Mouse (Mus musculus): Measurements from ENCODE around the gene Castor1. TPM values are rescaled to one million over a fixed set of nuclear protein-coding genes. Genes with fewer than 3 reads are reported as not detected.

The Castor1 gene
- polyA plus RNA-seq, 1 experiment from 2014 or later: 1.7 TPM

- Histone ChIP-seq H3K36me3 (ENCODE audit: control insufficient read depth, insufficient read depth) (no peaks in the 10 kb centered on the region), H3K4me1 (ENCODE audit: control insufficient read depth, low read depth, low read length) (peaks cover 32% of the 10 kb centered on the region), H3K27me3 (ENCODE audit: control insufficient read depth, insufficient read depth, low read depth, low read length) (no peaks in the 10 kb centered on the region), H3K4me2 (ENCODE audit: low read depth, low read length) (peak within 1 kb of the TSS; percentile 47), H3K27ac (ENCODE audit: low read length) (peak within 1 kb of the TSS; percentile 39; the same call in 1 of the 2 replicates), H3K9ac (ENCODE audit: low read depth, low read length) (no peak within 1 kb of the TSS), H3K4me3 (ENCODE audit: low read depth, low read length) (peak within 1 kb of the TSS; percentile 43), H3K9me3 (replicated peaks; ENCODE audit: control insufficient read depth, low read length) (no peaks in the 10 kb centered on the region)
- ATAC-seq (ENCODE audit: low read depth): peak; percentile 51
- 38% methylated on average over 16 of the region's 16 CpGs for WGBS (ENCODE audit: insufficient replicate concordance)
Measured at GRCm38 (mm10) chr11:4235665-4236545, 17.9 kb downstream of the Castor1 start, which contains the start of gene Osm. Gene Osm, plus strand, starts transcription at chr11:4236420.

DNA sequence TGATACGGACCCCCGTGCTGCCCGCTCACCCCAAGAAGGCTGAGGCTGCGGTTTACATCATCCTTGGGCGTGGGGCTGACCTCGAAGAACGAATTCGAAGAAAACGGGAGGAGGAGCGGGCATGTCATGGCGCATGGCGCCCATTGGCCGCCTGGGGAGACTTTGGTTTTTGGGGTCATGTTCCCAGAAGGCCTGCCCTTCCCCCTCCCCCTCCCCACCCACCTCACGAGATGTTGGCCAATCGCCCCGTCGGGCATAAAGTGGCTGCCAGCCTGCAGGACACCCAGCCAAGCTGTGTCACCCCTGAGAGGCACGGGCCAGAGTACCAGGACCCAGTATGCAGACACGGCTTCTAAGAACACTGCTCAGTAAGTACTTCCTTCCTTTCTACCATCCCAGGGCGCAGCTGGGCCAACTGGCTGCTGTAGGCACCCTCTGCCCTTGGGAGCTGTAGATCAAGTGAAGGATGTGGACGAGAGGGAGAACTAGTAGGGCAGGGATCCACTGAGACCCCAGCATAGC is 18.6 kb downstream of the Castor1 start:
- no peak for ATAC-seq (ENCODE audit: low read depth)
- peak overlapping the region; percentile 39; the same call in 1 of the 2 replicates for H3K27ac ChIP-seq (ENCODE audit: low read length)
- H3K9ac ChIP-seq (ENCODE audit: low read depth, low read length): no peak overlapping the region
- H3K9me3 ChIP-seq (replicated peaks; ENCODE audit: control insufficient read depth, low read length): no peaks in the 10 kb centered on the region
- 62% methylated on average over 21 of the region's 21 CpGs for WGBS (ENCODE audit: insufficient replicate concordance)
- no peaks in the 10 kb centered on the region for H3K27me3 ChIP-seq (ENCODE audit: control insufficient read depth, insufficient read depth, low read depth, low read length)
- peaks cover 32% of the 10 kb centered on the region for H3K4me1 ChIP-seq (ENCODE audit: control insufficient read depth, low read depth, low read length)
- H3K4me3 ChIP-seq (ENCODE audit: low read depth, low read length): peak overlapping the region; percentile 43
- H3K36me3 ChIP-seq (ENCODE audit: control insufficient read depth, insufficient read depth): no peaks in the 10 kb centered on the region
- peak overlapping the region; percentile 47 for H3K4me2 ChIP-seq (ENCODE audit: low read depth, low read length)

GRCm38 (mm10) chr11:4237389-4237912 is 19.4 kb downstream of the Castor1 start:
- peak; percentile 14 for ATAC-seq (ENCODE audit: low read depth)
- no peak overlapping the region for H3K9ac ChIP-seq (ENCODE audit: low read depth, low read length)
- peaks cover 31% of the 10 kb centered on the region for H3K4me1 ChIP-seq (ENCODE audit: control insufficient read depth, low read depth, low read length)

DNA sequence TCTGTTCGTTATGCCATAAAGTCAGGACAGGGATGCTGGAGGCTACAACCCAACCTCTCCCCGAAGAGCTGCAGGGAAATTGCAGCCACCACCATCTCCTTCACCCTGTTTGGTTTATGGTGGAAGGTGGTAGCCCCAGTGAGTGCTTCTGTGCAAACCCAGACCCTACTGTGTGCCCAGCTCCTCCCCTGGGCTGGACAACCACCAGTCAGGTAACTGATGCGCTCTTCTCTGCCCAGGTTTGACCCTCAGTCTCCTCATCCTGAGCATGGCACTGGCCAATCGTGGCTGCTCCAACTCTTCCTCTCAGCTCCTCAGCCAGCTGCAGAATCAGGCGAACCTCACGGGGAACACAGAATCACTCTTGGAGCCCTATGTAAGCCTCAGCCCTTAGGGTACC is 20.1 kb downstream of the Castor1 start:
- peak overlapping the region; percentile 34; the same call in 1 of the 2 replicates for H3K27ac ChIP-seq (ENCODE audit: low read length)
- H3K9ac ChIP-seq (ENCODE audit: low read depth, low read length): no peak overlapping the region
- no peaks in the 10 kb centered on the region for H3K27me3 ChIP-seq (ENCODE audit: control insufficient read depth, insufficient read depth, low read depth, low read length)
- no peak overlapping the region for H3K4me3 ChIP-seq (ENCODE audit: low read depth, low read length)
- WGBS (ENCODE audit: insufficient replicate concordance): 76% methylated on average over 6 of the region's 6 CpGs
- no peaks in the 10 kb centered on the region for H3K36me3 ChIP-seq (ENCODE audit: control insufficient read depth, insufficient read depth)
- no peaks in the 10 kb centered on the region for H3K9me3 ChIP-seq (replicated peaks; ENCODE audit: control insufficient read depth, low read length)
- no peak for ATAC-seq (ENCODE audit: low read depth)
- peaks cover 26% of the 10 kb centered on the region for H3K4me1 ChIP-seq (ENCODE audit: control insufficient read depth, low read depth, low read length)
- 0 out of 2 replicates have a peak overlapping the region, but pooled peaks have one; percentile 47 for H3K4me2 ChIP-seq (ENCODE audit: low read depth, low read length)

More at GRCm38 (mm10) chr11:4237389-4237912, 19.4 kb downstream of the Castor1 start:
- Histone ChIP-seq H3K4me2 (ENCODE audit: low read depth, low read length) (peak overlapping the region; percentile 47), H3K27me3 (ENCODE audit: control insufficient read depth, insufficient read depth, low read depth, low read length) (no peaks in the 10 kb centered on the region), H3K36me3 (ENCODE audit: control insufficient read depth, insufficient read depth) (no peaks in the 10 kb centered on the region), H3K27ac (ENCODE audit: low read length) (peak overlapping the region; percentile 34; the same call in 1 of the 2 replicates), H3K4me3 (ENCODE audit: low read depth, low read length) (peak overlapping the region; percentile 43), H3K9me3 (replicated peaks; ENCODE audit: control insufficient read depth, low read length) (no peaks in the 10 kb centered on the region)
- 27% methylated on average over 18 of the region's 18 CpGs for WGBS (ENCODE audit: insufficient replicate concordance)

- WGBS (ENCODE audit: insufficient replicate concordance): 87% methylated on average over 23 of the region's 23 CpGs
- H3K4me2 ChIP-seq (ENCODE audit: low read depth, low read length): no peak overlapping the region
Measured at GRCm38 (mm10) chr11:4239691-4240090, 21.7 kb downstream of the Castor1 start.

GRCm38 (mm10) chr11:4240151-4240550 is 22.1 kb downstream of the Castor1 start:
- Histone ChIP-seq H3K9ac (ENCODE audit: low read depth, low read length) (no peak overlapping the region), H3K27ac (ENCODE audit: low read length) (no peak overlapping the region), H3K4me2 (ENCODE audit: low read depth, low read length) (no peak overlapping the region)

More at GRCm38 (mm10) chr11:4239691-4240090, 21.7 kb downstream of the Castor1 start:
- Histone ChIP-seq H3K27me3 (ENCODE audit: control insufficient read depth, insufficient read depth, low read depth, low read length) (no peaks in the 10 kb centered on the region), H3K9me3 (replicated peaks; ENCODE audit: control insufficient read depth, low read length) (no peaks in the 10 kb centered on the region), H3K4me3 (ENCODE audit: low read depth, low read length) (no peak overlapping the region), H3K4me1 (ENCODE audit: control insufficient read depth, low read depth, low read length) (peaks cover 27% of the 10 kb centered on the region), H3K9ac (ENCODE audit: low read depth, low read length) (no peak overlapping the region), H3K36me3 (ENCODE audit: control insufficient read depth, insufficient read depth) (no peaks in the 10 kb centered on the region), H3K27ac (ENCODE audit: low read length) (no peak overlapping the region)
- no peak for ATAC-seq (ENCODE audit: low read depth)

DNA sequence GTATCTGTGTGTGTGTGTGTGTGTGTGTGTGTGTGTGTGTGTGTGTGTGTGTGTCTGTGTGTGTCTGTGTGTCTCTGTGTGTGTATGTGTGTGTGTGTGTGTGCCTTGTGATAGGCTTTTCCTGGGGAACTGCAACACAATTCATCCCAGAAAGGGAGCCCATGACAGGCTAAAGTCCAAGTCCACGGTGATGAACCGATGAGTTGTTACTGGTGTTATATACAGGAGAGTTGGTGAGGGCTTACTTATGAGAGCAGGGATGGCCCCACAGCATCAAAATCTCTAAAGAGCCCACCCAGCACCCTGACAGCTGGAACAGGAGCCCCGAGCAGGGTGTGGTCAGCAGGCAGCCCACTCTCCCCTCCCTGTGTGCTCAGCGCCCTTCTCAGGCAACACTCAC is 23.2 kb downstream of the Castor1 start:
- ATAC-seq (ENCODE audit: low read depth): no peak
- WGBS (ENCODE audit: insufficient replicate concordance): 51% methylated on average over 4 of the region's 4 CpGs

More at GRCm38 (mm10) chr11:4240151-4240550, 22.1 kb downstream of the Castor1 start:
- no peaks in the 10 kb centered on the region for H3K36me3 ChIP-seq (ENCODE audit: control insufficient read depth, insufficient read depth)
- no peaks in the 10 kb centered on the region for H3K9me3 ChIP-seq (replicated peaks; ENCODE audit: control insufficient read depth, low read length)
- no peak for ATAC-seq (ENCODE audit: low read depth)
- WGBS (ENCODE audit: insufficient replicate concordance): 30% methylated on average over 7 of the region's 7 CpGs
- H3K4me1 ChIP-seq (ENCODE audit: control insufficient read depth, low read depth, low read length): peaks cover 25% of the 10 kb centered on the region
- H3K27me3 ChIP-seq (ENCODE audit: control insufficient read depth, insufficient read depth, low read depth, low read length): no peaks in the 10 kb centered on the region
- H3K4me3 ChIP-seq (ENCODE audit: low read depth, low read length): no peak overlapping the region

GRCm38 (mm10) chr11:4246126-4246525 is 28.1 kb downstream of the Castor1 start:
- no peak overlapping the region for H3K27ac ChIP-seq (ENCODE audit: low read length)
- H3K4me2 ChIP-seq (ENCODE audit: low read depth, low read length): no peak overlapping the region
- ATAC-seq (ENCODE audit: low read depth): no peak
- no peak overlapping the region for H3K9ac ChIP-seq (ENCODE audit: low read depth, low read length)
- no peaks in the 10 kb centered on the region for H3K36me3 ChIP-seq (ENCODE audit: control insufficient read depth, insufficient read depth)
- H3K27me3 ChIP-seq (ENCODE audit: control insufficient read depth, insufficient read depth, low read depth, low read length): no peaks in the 10 kb centered on the region
- no peaks in the 10 kb centered on the region for H3K9me3 ChIP-seq (replicated peaks; ENCODE audit: control insufficient read depth, low read length)
- WGBS (ENCODE audit: insufficient replicate concordance): 66% methylated on average over 6 of the region's 6 CpGs
- H3K4me1 ChIP-seq (ENCODE audit: control insufficient read depth, low read depth, low read length): peaks cover 17% of the 10 kb centered on the region
- H3K4me3 ChIP-seq (ENCODE audit: low read depth, low read length): no peak overlapping the region

More for the DNA sequence above, 23.2 kb downstream of the Castor1 start:
- Histone ChIP-seq H3K4me3 (ENCODE audit: low read depth, low read length) (no peak overlapping the region), H3K9ac (ENCODE audit: low read depth, low read length) (no peak overlapping the region), H3K4me2 (ENCODE audit: low read depth, low read length) (no peak overlapping the region), H3K9me3 (replicated peaks; ENCODE audit: control insufficient read depth, low read length) (no peaks in the 10 kb centered on the region), H3K36me3 (ENCODE audit: control insufficient read depth, insufficient read depth) (no peaks in the 10 kb centered on the region), H3K27ac (ENCODE audit: low read length) (no peak overlapping the region), H3K4me1 (ENCODE audit: control insufficient read depth, low read depth, low read length) (peaks cover 24% of the 10 kb centered on the region), H3K27me3 (ENCODE audit: control insufficient read depth, insufficient read depth, low read depth, low read length) (no peaks in the 10 kb centered on the region)

Measured in liver, embryonic 16.5 days (tissue).